Mouse (Mus musculus): ENCODE results near the gene Olfr1276. TPM values are rescaled to one million over a fixed set of nuclear protein-coding genes. Genes with fewer than 3 reads are reported as not detected.

The Olfr1276 gene
- not detected for total RNA-seq (2023)

GRCm38 (mm10) chr2:111254216-111254615 lies at the start of gene Olfr1276:
Gene Olfr1276, plus strand, starts transcription at chr2:111254516.

DNA sequence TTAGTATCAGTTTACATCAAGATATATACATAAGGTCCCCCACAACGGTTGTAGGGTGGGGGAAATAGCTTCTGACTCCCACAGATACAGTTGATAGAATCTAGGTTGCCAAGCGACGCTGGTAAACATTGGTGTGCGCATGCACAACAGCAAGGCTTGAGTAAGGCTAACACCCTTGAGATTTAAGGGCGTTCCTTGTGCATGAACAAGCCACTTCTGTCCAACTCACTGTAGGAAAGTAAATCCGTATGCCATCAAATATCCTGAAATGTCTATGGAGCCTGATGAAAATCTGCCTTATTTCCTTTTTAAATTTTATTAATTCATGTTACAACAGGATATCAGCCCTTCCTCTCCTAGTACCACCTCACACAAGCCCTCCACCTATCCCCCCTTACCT lies 24.8 kb upstream of the Olfr1276 start, which contains the start of gene 4930430A15Rik:
Gene 4930430A15Rik (minus strand): TSS at position 101 of the 400 bp plus-strand sequence.

DNA sequence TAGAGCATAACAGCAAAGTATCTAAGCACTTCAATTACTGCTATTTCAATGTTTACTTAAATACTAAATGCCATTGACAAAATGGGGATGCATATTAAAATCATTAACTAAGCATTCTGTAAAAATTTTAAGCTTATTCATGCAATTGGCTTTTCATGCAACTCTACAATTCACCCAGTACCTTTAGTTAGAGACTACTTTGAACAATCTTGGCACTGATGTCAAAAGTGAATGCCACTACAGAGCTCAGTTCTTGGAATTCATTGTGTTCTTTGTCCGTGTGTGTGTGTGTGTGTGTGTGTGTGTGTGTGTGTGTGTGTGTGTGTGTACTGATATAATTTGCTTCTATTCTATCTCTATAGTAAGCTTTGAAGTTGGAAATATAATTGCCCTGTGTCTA lies 19.1 kb upstream of the Olfr1276 start, which contains the start of gene Olfr1275:
Gene Olfr1275 (minus strand): TSS at position 101 of the 400 bp plus-strand sequence.

DNA sequence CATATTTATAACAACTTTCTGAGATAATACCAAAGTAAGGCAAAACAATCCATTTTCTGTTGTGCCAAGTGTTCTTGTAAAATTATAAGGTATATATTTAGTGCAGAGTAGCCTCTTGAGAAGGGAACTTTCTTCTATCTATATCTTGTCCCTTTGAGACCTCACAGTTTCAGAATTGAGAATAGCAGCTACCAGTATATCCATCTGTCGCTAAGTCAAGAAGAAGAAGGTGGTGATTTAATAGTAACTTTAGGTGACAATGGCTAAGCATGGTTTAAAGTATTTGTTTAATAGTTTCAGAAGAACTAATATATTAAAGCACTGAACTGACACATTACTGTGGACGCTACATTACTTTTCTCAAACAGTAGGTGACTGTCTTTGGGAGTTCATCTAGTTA lies 19.7 kb downstream of the Olfr1276 start, which contains the start of gene Olfr1277:
Gene Olfr1277 (minus strand): TSS at position 101 of the 400 bp plus-strand sequence.

DNA sequence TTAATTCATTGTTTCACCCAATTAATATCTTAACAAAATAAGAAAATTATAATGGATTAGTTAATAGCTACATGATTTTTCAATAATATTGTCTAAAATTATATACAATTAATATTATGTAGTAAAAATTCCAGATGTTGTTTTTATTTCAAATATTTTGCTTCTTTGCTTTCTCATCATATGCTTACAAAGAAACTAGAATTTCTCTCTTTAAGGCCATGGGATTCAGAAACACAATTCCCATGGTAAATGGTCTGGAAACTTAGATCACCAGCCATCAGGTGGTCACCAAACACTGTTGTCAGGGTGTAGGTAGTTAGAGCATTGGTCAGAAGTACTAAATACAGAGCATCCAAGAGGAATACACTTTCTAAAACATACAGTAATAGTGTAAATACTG lies 35.5 kb downstream of the Olfr1276 start, which contains the start of gene Olfr1278:
Gene Olfr1278 (plus strand): TSS at position 301 of the 400 bp plus-strand sequence.

DNA sequence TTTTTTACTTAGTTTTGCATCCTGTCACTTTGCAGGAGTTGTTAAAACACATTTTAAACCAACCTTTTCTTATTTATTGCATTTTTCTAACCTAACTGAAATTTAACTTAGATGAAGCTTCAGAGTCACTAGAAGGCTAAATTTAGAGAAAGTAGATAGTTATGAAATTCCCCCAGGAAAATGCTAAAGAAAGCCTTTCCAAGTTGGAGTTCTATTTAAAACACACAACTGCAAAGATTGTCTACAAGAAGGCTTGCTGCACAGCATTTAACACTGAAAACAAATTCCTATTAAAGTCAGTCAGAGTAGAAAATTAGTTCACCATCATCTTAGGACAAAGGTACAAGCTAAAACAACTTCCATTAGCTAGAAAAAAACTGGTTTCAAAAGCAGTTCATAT lies 46.1 kb downstream of the Olfr1276 start, which contains the start of gene Olfr1279:
Gene Olfr1279 (plus strand): TSS at position 262 of the 400 bp plus-strand sequence.

Other genes with a start within 250 kb of the Olfr1276 start
- gene Gm13941, start 148.5 kb upstream of the Olfr1276 start, total RNA-seq (2023): not detected
- gene Gm15130, start 101.6 kb upstream of the Olfr1276 start, total RNA-seq (2023): not detected
- gene 4930430A15Rik, start 24.9 kb upstream of the Olfr1276 start, total RNA-seq (2023): not detected
- gene Olfr1275, start 19.2 kb upstream of the Olfr1276 start, total RNA-seq (2023): not detected
- not detected for gene Olfr1277, start 19.6 kb downstream of the Olfr1276 start, total RNA-seq (2023)
- gene Olfr1278, start 35.6 kb downstream of the Olfr1276 start, total RNA-seq (2023): not detected
- not detected for gene Olfr1279, start 46.1 kb downstream of the Olfr1276 start, total RNA-seq (2023)
- gene Olfr1280, start 59.5 kb downstream of the Olfr1276 start, total RNA-seq (2023): not detected
- gene Olfr1281, start 72.0 kb downstream of the Olfr1276 start, total RNA-seq (2023): not detected
- not detected for gene Olfr1282, start 81.6 kb downstream of the Olfr1276 start, total RNA-seq (2023)
- not detected for gene Olfr1283, start 112.3 kb downstream of the Olfr1276 start, total RNA-seq (2023)
- gene Olfr1284, start 121.0 kb downstream of the Olfr1276 start, total RNA-seq (2023): not detected
- not detected for gene Olfr1286, start 168.6 kb downstream of the Olfr1276 start, total RNA-seq (2023)
- gene Olfr1287, start 194.6 kb downstream of the Olfr1276 start, total RNA-seq (2023): not detected
- not detected for gene Olfr1288, start 219.6 kb downstream of the Olfr1276 start, total RNA-seq (2023)
- not detected for gene Olfr1289, start 226.3 kb downstream of the Olfr1276 start, total RNA-seq (2023)
- gene Olfr1290, start 239.3 kb downstream of the Olfr1276 start, total RNA-seq (2023): not detected
- gene Olfr1291-ps1, start 242.7 kb downstream of the Olfr1276 start, total RNA-seq (2023): not detected

Measured in T-cell, adult 66 days (primary cell).